Mouse (Mus musculus) kidney, adult 8-10 months (tissue): ENCODE results near the gene Gm20481.
"Not testable (repeated sequence)": the region's sequence is repeated elsewhere in the genome, so short reads cannot be mapped to it uniquely, and the experiment has no call there.

Experiments used
- DNase-seq, 2 experiments: peaks; one replicate each; pipeline ENCODE4 v3.0.0; 2022

Gene Gm20481

DNA sequence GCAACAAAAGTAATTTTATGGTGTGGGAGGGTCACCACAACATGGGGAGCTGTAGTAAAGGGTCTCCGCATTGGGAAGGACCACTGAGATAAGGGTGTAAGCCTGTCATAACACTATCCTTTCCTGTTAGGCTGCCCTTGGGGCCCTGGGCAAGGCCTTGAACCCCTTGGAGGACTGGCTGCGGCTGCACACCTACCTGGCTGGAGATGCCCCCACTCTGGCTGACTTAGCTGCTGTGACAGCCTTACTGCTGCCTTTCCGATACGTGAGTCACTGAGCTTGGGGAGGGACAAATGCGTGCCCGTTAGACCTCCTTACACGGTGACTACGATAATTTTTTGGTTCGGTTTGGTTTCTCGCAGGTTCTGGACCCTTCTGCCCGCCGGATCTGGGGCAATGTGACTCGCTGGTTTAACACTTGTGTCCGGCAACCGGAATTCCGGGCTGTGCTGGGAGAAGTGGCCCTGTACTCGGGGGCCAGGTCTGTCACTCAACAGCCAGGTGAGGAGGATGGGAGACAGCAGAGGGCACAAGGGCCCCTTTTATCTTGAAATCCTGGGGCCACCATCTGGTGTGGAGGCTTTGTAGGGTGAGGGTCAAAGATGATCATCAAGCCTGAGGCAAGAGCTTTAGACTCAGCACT, 34.5 kb downstream of the Gm20481 start:
- no peak for DNase-seq

GRCm38 (mm10) chr17:35005158-35005557, 35.4 kb downstream of the Gm20481 start:
- DNase-seq: no peak

- DNase-seq: not testable (repeated sequence)
Measured at GRCm38 (mm10) chr17:35005902-35006301, 36.2 kb downstream of the Gm20481 start.

GRCm38 (mm10) chr17:35007387-35007991, 37.8 kb downstream of the Gm20481 start:
- DNase-seq: no peak

DNA sequence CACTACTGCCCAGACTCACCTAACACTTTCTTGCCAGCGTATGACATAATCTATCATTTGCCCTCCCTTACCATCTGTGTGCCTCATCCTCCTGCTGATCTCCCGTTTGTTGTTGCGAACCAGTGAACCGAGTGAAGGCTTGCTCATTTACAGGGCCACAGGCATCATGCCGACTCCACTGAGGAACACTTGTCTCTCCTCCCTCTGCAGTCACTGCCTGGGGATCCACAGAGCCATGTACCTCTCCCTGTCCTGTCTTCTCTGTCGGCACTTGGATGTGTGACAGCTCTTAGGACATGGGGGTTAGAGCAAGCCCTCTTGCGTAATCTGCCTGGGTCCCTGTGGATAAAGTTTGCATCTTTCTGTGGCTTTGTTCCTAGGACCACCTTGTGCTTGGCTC, 39.9 kb downstream of the Gm20481 start:
- DNase-seq: no peak

GRCm38 (mm10) chr17:35011440-35011839, 41.7 kb downstream of the Gm20481 start:
- no peak for DNase-seq

GRCm38 (mm10) chr17:35012430-35012829, 42.7 kb downstream of the Gm20481 start:
- DNase-seq: no peak

DNA sequence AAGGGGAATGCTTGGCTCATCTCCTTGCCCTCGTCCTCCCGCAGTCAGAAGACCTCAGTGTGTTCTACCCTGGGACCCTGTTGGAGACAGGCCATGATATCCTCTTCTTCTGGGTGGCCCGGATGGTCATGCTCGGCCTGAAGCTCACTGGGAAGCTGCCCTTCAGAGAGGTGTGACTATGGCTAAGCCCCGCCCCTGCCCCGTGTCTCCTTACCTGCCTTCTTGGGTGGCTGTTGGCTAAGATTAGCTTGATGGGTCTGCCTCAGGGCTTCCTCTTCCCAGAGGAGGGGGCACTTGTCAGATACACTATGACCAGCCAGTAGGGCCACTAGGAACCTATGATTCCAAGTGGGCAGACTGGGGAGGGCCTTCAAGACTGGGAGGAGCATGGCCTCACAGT, 43.5 kb downstream of the Gm20481 start:
- no peak for DNase-seq

DNA sequence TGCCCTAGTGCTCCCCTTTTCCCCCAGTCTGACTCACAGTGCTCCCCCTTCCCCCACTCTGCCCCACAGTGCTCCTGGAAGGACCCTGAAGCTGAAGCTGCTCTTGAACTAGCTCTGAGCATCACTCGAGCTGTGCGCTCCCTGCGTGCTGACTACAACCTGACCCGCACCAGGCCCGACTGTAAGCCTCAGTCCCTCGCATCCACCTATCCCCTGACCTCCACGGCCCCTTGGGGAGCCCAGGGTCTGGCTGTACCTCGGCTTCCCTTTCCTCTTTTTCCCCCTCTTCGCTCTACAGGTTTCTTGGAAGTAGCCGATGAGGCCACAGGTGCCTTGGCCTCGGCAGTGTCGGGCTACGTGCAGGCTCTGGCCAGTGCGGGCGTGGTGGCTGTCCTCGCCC, 45.6 kb downstream of the Gm20481 start:
- no peak for DNase-seq

- DNase-seq: peak; percentile 35 to 36
Measured at GRCm38 (mm10) chr17:35016376-35016775, 46.7 kb downstream of the Gm20481 start, which contains the start of gene Vwa7. Gene Vwa7 (plus strand): TSS chr17:35016579.

DNA sequence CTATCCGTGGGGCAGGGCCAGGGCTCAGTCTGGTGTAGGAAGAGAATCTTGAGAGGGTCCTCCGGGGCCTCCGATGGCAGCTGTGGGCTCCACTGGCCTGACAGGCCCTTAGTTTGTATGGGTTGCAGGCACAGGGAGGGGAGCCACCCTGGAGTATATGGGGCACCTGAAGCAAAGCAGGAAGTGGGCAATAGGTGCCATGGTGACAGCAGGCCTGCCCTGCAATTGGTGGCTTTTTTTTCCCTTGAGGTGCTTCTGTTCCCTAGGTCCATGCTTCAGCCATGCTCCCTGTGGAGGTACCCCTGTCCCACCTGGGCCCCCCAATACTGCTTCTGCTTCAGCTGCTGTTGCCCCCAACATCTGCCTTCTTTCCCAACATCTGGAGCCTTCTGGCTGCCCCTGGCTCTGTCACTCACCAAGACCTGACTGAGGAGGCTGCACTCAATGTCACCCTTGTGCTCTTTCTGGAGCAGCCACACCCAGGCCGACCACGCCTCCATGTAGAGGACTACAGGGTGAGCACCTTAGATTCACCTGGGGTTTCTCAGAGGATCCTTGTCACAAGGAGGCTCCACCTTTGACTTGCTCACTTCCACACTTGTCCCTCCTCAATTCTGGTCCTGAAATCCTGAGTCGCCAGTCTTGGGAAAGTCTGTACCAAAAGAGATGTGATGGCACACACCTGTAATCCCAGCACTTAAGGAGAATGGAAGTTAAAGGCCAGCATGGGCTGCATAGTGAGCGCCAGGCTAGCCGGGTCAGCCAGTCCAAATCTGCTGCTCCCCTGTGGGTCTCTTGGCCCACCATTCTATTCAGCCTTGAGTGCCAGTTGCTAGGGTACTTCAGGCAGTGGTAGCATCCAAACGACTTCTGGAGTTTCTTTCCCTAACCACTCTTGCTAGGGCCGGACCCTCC, 47.3 kb downstream of the Gm20481 start:
- DNase-seq: no peak

GRCm38 (mm10) chr17:35017706-35018030, 48.0 kb downstream of the Gm20481 start:
- DNase-seq: no peak

- DNase-seq: no peak
Measured at GRCm38 (mm10) chr17:35018171-35018570, 48.5 kb downstream of the Gm20481 start.

DNA sequence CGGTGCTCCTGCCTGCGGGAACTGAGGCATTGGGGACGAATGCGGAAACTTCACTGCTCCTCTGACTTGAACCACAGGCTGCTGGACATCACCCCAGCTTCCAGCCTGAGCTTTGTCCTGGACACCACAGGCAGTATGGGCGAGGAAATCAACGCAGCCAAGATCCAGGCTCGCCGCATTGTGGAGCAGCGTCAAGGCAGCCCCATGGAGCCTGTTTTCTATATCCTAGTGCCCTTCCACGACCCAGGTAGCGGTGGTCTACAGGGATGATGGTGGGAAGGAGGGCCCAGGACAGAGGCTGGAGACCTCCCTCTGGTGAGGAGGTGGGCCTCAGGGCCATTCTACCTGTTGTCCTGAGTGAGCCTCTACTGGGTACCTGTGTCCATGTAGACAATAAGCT, 50.2 kb downstream of the Gm20481 start:
- DNase-seq: no peak

DNA sequence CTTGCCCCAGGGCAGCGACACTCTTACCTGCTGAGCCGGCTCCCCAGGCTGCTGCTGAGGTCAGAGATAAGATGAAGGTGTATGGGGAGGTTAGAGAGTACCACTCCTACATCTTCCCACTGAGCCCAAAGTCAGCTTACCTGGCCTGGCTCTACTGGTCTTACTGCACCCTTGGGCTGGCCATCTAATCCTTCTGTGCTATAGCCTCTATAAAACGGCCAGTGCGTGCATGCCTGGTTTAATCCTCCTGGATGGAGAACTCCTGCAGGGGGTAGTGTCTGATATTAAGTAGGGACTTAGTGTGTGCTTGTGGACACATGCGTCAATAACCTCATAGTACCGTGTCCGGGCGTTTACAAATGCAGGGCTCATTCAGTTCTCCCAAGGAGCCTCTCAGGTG, 50.8 kb downstream of the Gm20481 start:
- no peak for DNase-seq

- peak; percentile 74 to 89 for DNase-seq
Measured at GRCm38 (mm10) chr17:35021163-35021808, 51.6 kb downstream of the Gm20481 start.
